Mouse (Mus musculus): ENCODE measurements around the gene Tspan4. TPM values are rescaled to one million over a fixed set of nuclear protein-coding genes. Genes with fewer than 3 reads are reported as not detected.

Gene Tspan4
- total and polyA plus RNA-seq, 2 experiments from 2014 or later = 72.2 to 84.2 TPM

- ATAC-seq (ENCODE audit: insufficient read depth, low read depth) (no peak), DNase-seq (ENCODE audit: low spot score) (no peak)
- Histone ChIP-seq H3K4me3 (ENCODE audit: low read depth, low read length) (no peak overlapping the region), H3K4me1 (ENCODE audit: control insufficient read depth, insufficient read depth) (peaks cover 10% of the 10 kb centered on the region), H3K36me3 (replicated peaks; ENCODE audit: control insufficient read depth, insufficient read depth, low read length) (0 out of 2 replicates have a peak, but pooled peaks cover 2% of the 10 kb centered on the region), H3K27ac (ENCODE audit: low read depth) (no peak overlapping the region), H3K9ac (replicated peaks; ENCODE audit: low read depth, low read length) (no peak overlapping the region), H3K27me3 (ENCODE audit: control insufficient read depth, insufficient read depth, low read length) (no peaks in the 10 kb centered on the region), H3K9me3 (replicated peaks; ENCODE audit: control insufficient read depth, low read length) (no peaks in the 10 kb centered on the region), H3K4me2 (ENCODE audit: low read depth, low read length) (no peak overlapping the region)
- TF ChIP-seq CTCF (IDR thresholded peaks at IDR 0.05; ENCODE audit: low read depth) (no peak), EP300 (IDR thresholded peaks at IDR 0.05; ENCODE audit: low read depth) (no peak)
- WGBS = 88% methylated on average over 1 of the region's 1 CpGs
Measured at GRCm38 (mm10) chr7:141535570-141535969, 60.5 kb downstream of the Tspan4 start.

DNA sequence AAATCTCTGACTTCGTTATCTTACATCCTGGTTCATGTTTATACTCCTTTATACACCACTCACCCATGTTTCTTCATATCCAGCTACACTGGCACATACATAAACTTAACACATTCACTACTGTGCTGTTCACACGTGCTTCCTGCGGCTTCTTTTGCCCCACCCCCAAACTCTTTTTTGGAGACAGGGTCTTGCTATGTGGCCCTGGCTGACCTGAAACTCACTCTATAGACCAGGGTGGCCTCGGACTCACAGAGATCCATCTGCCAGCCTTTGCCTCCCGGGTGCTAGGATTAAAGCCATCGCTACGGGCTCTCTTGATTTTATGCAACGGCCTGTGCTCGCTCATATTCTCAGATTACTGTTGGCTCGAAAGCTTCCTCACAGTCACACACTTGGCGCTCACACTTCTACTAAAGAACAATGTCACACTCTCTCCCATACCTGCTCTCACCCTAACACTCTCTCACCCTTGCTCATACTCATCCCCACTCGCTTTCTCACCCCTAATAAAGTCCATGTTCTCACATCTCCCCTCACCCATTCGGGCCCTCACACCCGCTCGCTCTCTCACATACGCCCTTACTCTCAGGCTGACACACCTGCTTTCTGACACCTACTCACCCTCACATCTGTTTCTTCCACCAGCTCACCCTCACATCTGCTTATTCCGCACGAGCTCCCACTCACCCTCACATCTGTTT is 64.0 kb downstream of the Tspan4 start:
- no peaks in the 10 kb centered on the region for H3K36me3 ChIP-seq (replicated peaks; ENCODE audit: control insufficient read depth, insufficient read depth, low read length)
- H3K4me3 ChIP-seq (ENCODE audit: low read depth, low read length) = peak overlapping the region; percentile 69
- no peak; the same call in 1 of the 2 replicates for ATAC-seq (ENCODE audit: insufficient read depth, low read depth)
- peak overlapping the region; percentile 58 for H3K9ac ChIP-seq (replicated peaks; ENCODE audit: low read depth, low read length)
- peak overlapping the region; percentile 70 for H3K27ac ChIP-seq (ENCODE audit: low read depth)
- WGBS = 10% methylated on average over 18 of the region's 18 CpGs
- TF ChIP-seq CTCF (IDR thresholded peaks at IDR 0.05; ENCODE audit: low read depth) = no peak
- no peak for TF ChIP-seq EP300 (IDR thresholded peaks at IDR 0.05; ENCODE audit: low read depth)
- peak overlapping the region; percentile 83 for H3K4me2 ChIP-seq (ENCODE audit: low read depth, low read length)
- H3K4me1 ChIP-seq (ENCODE audit: control insufficient read depth, insufficient read depth) = peaks cover 10% of the 10 kb centered on the region
- DNase-seq (ENCODE audit: low spot score) = peak; percentile 25
- H3K9me3 ChIP-seq (replicated peaks; ENCODE audit: control insufficient read depth, low read length) = no peaks in the 10 kb centered on the region
- H3K27me3 ChIP-seq (ENCODE audit: control insufficient read depth, insufficient read depth, low read length) = no peaks in the 10 kb centered on the region

GRCm38 (mm10) chr7:141539556-141540311 is 64.7 kb downstream of the Tspan4 start, which contains the start of gene Chid1:
Gene Chid1, minus strand, starts transcription at chr7:141539857.
- H3K4me3 ChIP-seq (ENCODE audit: low read depth, low read length) = peak within 1 kb of the TSS; percentile 69
- ATAC-seq (ENCODE audit: insufficient read depth, low read depth) = peak; percentile 95
- peaks cover 10% of the 10 kb centered on the region for H3K4me1 ChIP-seq (ENCODE audit: control insufficient read depth, insufficient read depth)
- H3K9ac ChIP-seq (replicated peaks; ENCODE audit: low read depth, low read length) = peak within 1 kb of the TSS; percentile 58
- WGBS = under 1% methylated on average over 46 of the region's 46 CpGs
- peak within 1 kb of the TSS; percentile 70 for H3K27ac ChIP-seq (ENCODE audit: low read depth)
- no peaks in the 10 kb centered on the region for H3K36me3 ChIP-seq (replicated peaks; ENCODE audit: control insufficient read depth, insufficient read depth, low read length)
- no peaks in the 10 kb centered on the region for H3K9me3 ChIP-seq (replicated peaks; ENCODE audit: control insufficient read depth, low read length)
- peak within 1 kb of the TSS; percentile 83 for H3K4me2 ChIP-seq (ENCODE audit: low read depth, low read length)
- no peak for TF ChIP-seq CTCF (IDR thresholded peaks at IDR 0.05; ENCODE audit: low read depth)
- no peak for TF ChIP-seq EP300 (IDR thresholded peaks at IDR 0.05; ENCODE audit: low read depth)
- H3K27me3 ChIP-seq (ENCODE audit: control insufficient read depth, insufficient read depth, low read length) = no peaks in the 10 kb centered on the region
- peak; percentile 97 for DNase-seq (ENCODE audit: low spot score)

DNA sequence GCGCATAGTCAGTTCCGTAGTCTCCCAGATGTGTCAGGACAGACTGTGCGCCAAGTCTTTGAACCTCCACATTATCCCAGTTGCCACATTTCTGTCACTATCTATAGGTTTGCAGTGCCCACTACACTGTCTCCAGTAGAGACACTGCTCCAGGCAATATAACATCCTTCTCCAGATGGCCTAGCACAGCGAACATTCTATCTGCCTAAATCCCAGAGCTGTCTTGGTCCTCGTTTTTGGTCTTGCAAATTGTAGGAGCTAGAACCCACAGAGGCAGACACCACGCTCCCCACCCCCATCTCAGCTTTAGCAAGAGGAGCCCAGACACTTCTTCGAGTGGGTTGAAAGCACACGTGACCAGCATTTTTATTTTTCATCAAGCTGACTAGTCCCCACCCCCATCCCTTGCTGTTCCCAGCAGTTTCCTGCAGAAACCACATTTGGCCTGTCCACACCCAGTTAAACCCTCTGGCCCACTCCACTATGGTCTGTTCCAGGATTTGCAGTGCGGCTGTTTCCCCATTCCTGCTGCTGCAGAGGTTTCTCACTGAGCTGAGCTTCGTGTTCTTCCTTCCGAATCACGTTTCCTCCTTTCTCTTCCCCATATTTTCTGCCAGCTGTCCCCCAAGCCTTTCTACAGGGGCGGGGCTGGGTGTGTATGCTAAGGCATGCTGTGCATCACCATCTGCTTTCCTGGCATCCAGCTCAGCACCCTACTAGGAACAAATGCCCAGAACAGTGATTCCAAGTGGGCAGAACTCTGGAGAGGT is 65.5 kb downstream of the Tspan4 start:
- whole genome bisulfite sequencing = 57% methylated on average over 13 of the region's 13 CpGs
- Histone ChIP-seq H3K9me3 (replicated peaks; ENCODE audit: control insufficient read depth, low read length) (no peaks in the 10 kb centered on the region), H3K9ac (replicated peaks; ENCODE audit: low read depth, low read length) (0 out of 2 replicates have a peak overlapping the region, but pooled peaks have one; percentile 38), H3K36me3 (replicated peaks; ENCODE audit: control insufficient read depth, insufficient read depth, low read length) (no peaks in the 10 kb centered on the region), H3K27me3 (ENCODE audit: control insufficient read depth, insufficient read depth, low read length) (no peaks in the 10 kb centered on the region), H3K4me1 (ENCODE audit: control insufficient read depth, insufficient read depth) (peaks cover 10% of the 10 kb centered on the region), H3K27ac (ENCODE audit: low read depth) (peak overlapping the region; percentile 65), H3K4me2 (ENCODE audit: low read depth, low read length) (peak overlapping the region; percentile 83), H3K4me3 (ENCODE audit: low read depth, low read length) (peak overlapping the region; percentile 69)
- DNase-seq (ENCODE audit: low spot score) (peak; percentile 34), ATAC-seq (ENCODE audit: insufficient read depth, low read depth) (peak; percentile 40)
- TF ChIP-seq CTCF (IDR thresholded peaks at IDR 0.05; ENCODE audit: low read depth) (no peak), EP300 (IDR thresholded peaks at IDR 0.05; ENCODE audit: low read depth) (no peak)

GRCm38 (mm10) chr7:141541681-141542080 is 66.6 kb downstream of the Tspan4 start:
- H3K4me1 ChIP-seq (ENCODE audit: control insufficient read depth, insufficient read depth) = peaks cover 10% of the 10 kb centered on the region
- H3K4me3 ChIP-seq (ENCODE audit: low read depth, low read length) = no peak overlapping the region
- ATAC-seq (ENCODE audit: insufficient read depth, low read depth) (no peak), DNase-seq (ENCODE audit: low spot score) (no peak)
- H3K27me3 ChIP-seq (ENCODE audit: control insufficient read depth, insufficient read depth, low read length) = no peaks in the 10 kb centered on the region
- WGBS = 74% methylated on average over 4 of the region's 4 CpGs
- no peaks in the 10 kb centered on the region for H3K36me3 ChIP-seq (replicated peaks; ENCODE audit: control insufficient read depth, insufficient read depth, low read length)
- no peak overlapping the region for H3K9ac ChIP-seq (replicated peaks; ENCODE audit: low read depth, low read length)
- H3K9me3 ChIP-seq (replicated peaks; ENCODE audit: control insufficient read depth, low read length) = no peaks in the 10 kb centered on the region
- TF ChIP-seq EP300 (IDR thresholded peaks at IDR 0.05; ENCODE audit: low read depth) (no peak), CTCF (IDR thresholded peaks at IDR 0.05; ENCODE audit: low read depth) (no peak)
- H3K27ac ChIP-seq (ENCODE audit: low read depth) = no peak overlapping the region
- no peak overlapping the region for H3K4me2 ChIP-seq (ENCODE audit: low read depth, low read length)
